Mouse (Mus musculus) lung, adult 2 months (tissue): ENCODE data around the gene Metap1d. TPM values are rescaled to one million over a fixed set of nuclear protein-coding genes. Genes with fewer than 3 reads are reported as not detected.
A peak's percentile ranks its signal among the peaks of the same experiment; 100 is the strongest.

Source experiments
- DNase-seq: peaks from one replicate; pipeline ENCODE4 v3.0.0; 2022
- H3K4me1 ChIP-seq: fragments of 200-500 bp; 2 replicates; pipeline ENCODE4 v1.6.1; 2011; ENCODE audit warnings: low read length; ENCODE audit not compliant: control insufficient read depth, insufficient read depth
- H3K4me3 ChIP-seq: fragments of 200-500 bp; replicated peaks from 2 replicates; pipeline ENCODE3; 2011; ENCODE audit warnings: low read depth, mild to moderate bottlenecking, control low read depth, low read length; ENCODE audit errors: extremely low read depth
- CTCF ChIP-seq: fragments of 200-500 bp; IDR thresholded peaks from 2 replicates; pipeline ENCODE4 v1.5.1; 2011; ENCODE audit warnings: mild to moderate bottlenecking, low read length, control low read depth; ENCODE audit not compliant: insufficient read depth
- POLR2A ChIP-seq: fragments of 200-500 bp; IDR thresholded peaks from 2 replicates; pipeline ENCODE4 v1.6.1; 2011; ENCODE audit warnings: low read depth, mild to moderate bottlenecking, control low read depth, low read length, borderline replicate concordance; ENCODE audit errors: extremely low read depth
- WGBS: fragments of 180-500 bp; shearing (Covaris S2); methylation state at CpG from one replicate; pipeline ENCODE4 v1.1.7; 2018; 5-methylcytosine and 5-hydroxymethylcytosine counted together
- polyA plus RNA-seq: library from polyadenylated mRNA; depleted of rRNA; stranded (reverse); fragments of >200 nt; gene quantifications from 2 replicates; pipeline ENCODE4 v1.2.3, GENCODE M21; 2012; rRNA removed

Metap1d gene
- polyA plus RNA-seq, 1 experiment, result 15.8 TPM

GRCm38 (mm10) chr2:71546640-71547071, 93.6 kb downstream of the Metap1d start, which contains the start of gene Dlx2:
TSS of gene Dlx2 (minus strand) at chr2:71546754.
- TF ChIP-seq POLR2A, result no peak
- TF ChIP-seq CTCF, result no peak
- WGBS, result under 1% methylated on average over 37 of the region's 37 CpGs
- Histone ChIP-seq H3K4me1 (peaks cover 6% of the 10 kb centered on the region), H3K4me3 (no peak within 1 kb of the TSS)
- no peak for DNase-seq

- DNase-seq, result peak; percentile 62
- H3K4me3 ChIP-seq, result no peak overlapping the region
- TF ChIP-seq POLR2A, result no peak
- peak; percentile 88 for TF ChIP-seq CTCF
- H3K4me1 ChIP-seq, result peaks cover 6% of the 10 kb centered on the region; the same call in 1 of the 2 replicates
- 9% methylated on average over 8 of the region's 8 CpGs for WGBS
These were observed 94.8 kb downstream of the Metap1d start for GRCm38 (mm10) chr2:71547829-71548228.

GRCm38 (mm10) chr2:71550330-71550729, 97.3 kb downstream of the Metap1d start:
- H3K4me1 ChIP-seq, result no peaks in the 10 kb centered on the region
- 23% methylated on average over 3 of the region's 3 CpGs for WGBS
- TF ChIP-seq CTCF (no peak), POLR2A (no peak)
- DNase-seq, result no peak
- H3K4me3 ChIP-seq, result no peak overlapping the region

- no peak for DNase-seq
- TF ChIP-seq POLR2A, result no peak
- TF ChIP-seq CTCF, result no peak
- 2% methylated on average over 18 of the region's 18 CpGs for WGBS
- Histone ChIP-seq H3K4me1 (no peaks in the 10 kb centered on the region), H3K4me3 (no peak overlapping the region)
These were observed 98.6 kb downstream of the Metap1d start for GRCm38 (mm10) chr2:71551704-71552103.

- Histone ChIP-seq H3K4me3 (no peak overlapping the region), H3K4me1 (no peaks in the 10 kb centered on the region)
- DNase-seq, result no peak
- no peak for TF ChIP-seq POLR2A
- WGBS, result 58% methylated on average over 5 of the region's 5 CpGs
These were observed 103.0 kb downstream of the Metap1d start for GRCm38 (mm10) chr2:71556071-71556470.

GRCm38 (mm10) chr2:71566466-71566865, 113.4 kb downstream of the Metap1d start:
- TF ChIP-seq POLR2A (no peak), CTCF (no peak)
- DNase-seq, result no peak
- 60% methylated on average over 9 of the region's 9 CpGs for WGBS

GRCm38 (mm10) chr2:71573736-71574135, 120.7 kb downstream of the Metap1d start:
- no peak for DNase-seq
- WGBS, result 33% methylated on average over 4 of the region's 4 CpGs
- TF ChIP-seq POLR2A, result no peak
- TF ChIP-seq CTCF, result no peak

More at GRCm38 (mm10) chr2:71566466-71566865, 113.4 kb downstream of the Metap1d start:
- H3K4me3 ChIP-seq, result no peak overlapping the region
- no peaks in the 10 kb centered on the region for H3K4me1 ChIP-seq

More at GRCm38 (mm10) chr2:71573736-71574135, 120.7 kb downstream of the Metap1d start:
- Histone ChIP-seq H3K4me3 (no peak overlapping the region), H3K4me1 (no peaks in the 10 kb centered on the region)

Other genes starting within 250 kb of the Metap1d start
- gene Dync1i2, start 241.6 kb upstream of the Metap1d start, polyA plus RNA-seq, result 13.6 and 27.9 TPM in 2 replicates
- gene Slc25a12, start 85.5 kb upstream of the Metap1d start, polyA plus RNA-seq, result 19.6 and 32.0 TPM in 2 replicates
- 2.1 and 4.2 TPM in 2 replicates for gene Hat1, start 64.3 kb upstream of the Metap1d start, polyA plus RNA-seq
- gene Dlx1, start 74.8 kb downstream of the Metap1d start, polyA plus RNA-seq, result 0.29 and 0.43 TPM in 2 replicates
- gene Dlx2, start 93.5 kb downstream of the Metap1d start, polyA plus RNA-seq, result 0.04 TPM in 1 of 2 replicates, not detected in the other